Mouse (Mus musculus): ENCODE results near the gene Cbln3.

DNA sequence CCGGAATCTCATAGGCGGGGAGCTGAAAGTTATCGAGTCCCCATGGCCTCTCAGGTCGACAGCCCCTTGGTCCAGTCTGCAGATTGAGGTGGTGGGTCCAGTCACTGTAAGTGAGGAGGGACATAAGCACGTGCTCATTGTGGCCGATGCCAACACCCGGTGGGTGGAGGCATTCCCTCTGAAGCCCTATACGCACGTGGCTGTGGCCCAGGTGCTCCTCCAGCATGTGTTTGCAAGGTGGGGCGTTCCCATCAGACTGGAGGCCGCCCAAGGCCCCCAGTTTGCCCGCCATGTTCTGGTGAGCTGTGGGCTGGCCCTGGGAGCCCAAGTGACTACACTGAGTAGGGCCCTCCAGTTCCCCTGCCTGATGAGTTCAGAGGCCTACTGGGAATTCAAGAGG lies 12.2 kb downstream of the Cbln3 start:
- TF ChIP-seq CTCF (IDR thresholded peaks at IDR 0.05; ENCODE audit: low read depth) (no peak), EP300 (optimal IDR thresholded peaks at IDR 0.05) (no peak)

Data from stomach, postnatal 0 days (tissue).